Mouse (Mus musculus) heart, embryonic 11.5 days (tissue): ENCODE results near the gene Pitpnm1. TPM values are rescaled to one million over a fixed set of nuclear protein-coding genes. Genes with fewer than 3 reads are reported as not detected.

Source experiments
- ATAC-seq: fragments of 200-750 bp; cut with Nextera tagmentation; replicated peaks from 2 replicates; pipeline ENCODE4 v1.8.0; 2017; ENCODE audit warnings: moderate library complexity; ENCODE audit not compliant: insufficient number of reproducible peaks, low FRiP score, low TSS enrichment
- H3K27ac ChIP-seq: fragments of 300-500 bp; sonication (generic); 2 replicates; pipeline ENCODE4 v1.5.1; 2014; ENCODE audit warnings: mild to moderate bottlenecking, low read depth, low read length
- H3K27me3 ChIP-seq: fragments of 300-500 bp; sonication (generic); 2 replicates; pipeline ENCODE4 v1.6.1; 2014; ENCODE audit warnings: mild to moderate bottlenecking, low read length, mixed read lengths; ENCODE audit not compliant: control insufficient read depth, insufficient read depth
- H3K36me3 ChIP-seq: fragments of 300-500 bp; sonication (generic); 2 replicates; pipeline ENCODE4 v1.6.1; 2014; ENCODE audit warnings: mild to moderate bottlenecking, low read length, moderate library complexity, mixed read lengths; ENCODE audit not compliant: control insufficient read depth, insufficient read depth
- H3K4me1 ChIP-seq: fragments of 300-500 bp; sonication (generic); 2 replicates; pipeline ENCODE4 v1.6.1; 2014; ENCODE audit warnings: low read length; ENCODE audit not compliant: control insufficient read depth, insufficient read depth
- H3K4me2 ChIP-seq: fragments of 300-500 bp; sonication (generic); 2 replicates; pipeline ENCODE4 v1.6.1; 2014; ENCODE audit warnings: mild to moderate bottlenecking, moderate library complexity
- H3K4me3 ChIP-seq: fragments of 300-500 bp; sonication (generic); 2 replicates; pipeline ENCODE4 v1.5.1; 2014; ENCODE audit warnings: low read depth, low read length
- H3K9ac ChIP-seq: fragments of 300-500 bp; sonication (generic); 2 replicates; pipeline ENCODE4 v1.6.1; 2014; ENCODE audit warnings: mild to moderate bottlenecking, low read depth, low read length, moderate library complexity
- H3K9me3 ChIP-seq: fragments of 300-500 bp; sonication (generic); replicated peaks from 2 replicates; pipeline ENCODE4 v1.6.1; 2016; ENCODE audit warnings: low read length; ENCODE audit not compliant: control insufficient read depth
- whole genome bisulfite sequencing: fragments of 180-500 bp; shearing (Covaris S2); extraction: QIAGEN DNeasy Blood & Tissue Kit; methylation state at CpG from one replicate; pipeline ENCODE4 v1.1.7; 2014; ENCODE audit not compliant: insufficient replicate concordance; 5-methylcytosine and 5-hydroxymethylcytosine counted together
- polyA plus RNA-seq: library from polyadenylated mRNA; unstranded; fragments of >200 nt; fragmentation: Nextera tagmentation; extraction: Ambion mirVana; gene quantifications from 2 replicates; pipeline ENCODE4 v1.2.1, GENCODE M21; 2014

Gene Pitpnm1
- polyA plus RNA-seq: 15.5 and 17.3 TPM in 2 replicates

- Histone ChIP-seq H3K9ac (peak within 1 kb of the TSS; percentile 70), H3K36me3 (no peaks in the 10 kb centered on the region), H3K27ac (no peak within 1 kb of the TSS), H3K4me2 (peak within 1 kb of the TSS; percentile 92), H3K27me3 (peaks cover 34% of the 10 kb centered on the region), H3K4me1 (peaks cover 30% of the 10 kb centered on the region), H3K9me3 (no peaks in the 10 kb centered on the region), H3K4me3 (peak within 1 kb of the TSS; percentile 52)
- ATAC-seq: peak; percentile 27; the same call in 1 of the 2 replicates
- under 1% methylated on average over 53 of the region's 53 CpGs for whole genome bisulfite sequencing
Observed at GRCm38 (mm10) chr19:4099837-4100717, at the start of gene Pitpnm1. Gene Pitpnm1 (plus strand): TSS chr19:4099998.

- H3K27me3 ChIP-seq: no peaks in the 10 kb centered on the region
- no peak overlapping the region for H3K9ac ChIP-seq
- H3K4me3 ChIP-seq: no peak overlapping the region
- ATAC-seq: no peak
- H3K36me3 ChIP-seq: no peaks in the 10 kb centered on the region
- 90% methylated on average over 5 of the region's 5 CpGs for WGBS
- H3K4me1 ChIP-seq: peaks cover 4% of the 10 kb centered on the region; the same call in 1 of the 2 replicates
- H3K9me3 ChIP-seq: no peaks in the 10 kb centered on the region
- no peak overlapping the region for H3K27ac ChIP-seq
- H3K4me2 ChIP-seq: no peak overlapping the region
Observed at GRCm38 (mm10) chr19:4051016-4051415, 48.8 kb upstream of the Pitpnm1 start.

- 51% methylated on average over 10 of the region's 10 CpGs for WGBS
- ATAC-seq: no peak
- Histone ChIP-seq H3K9ac (no peak overlapping the region), H3K9me3 (no peaks in the 10 kb centered on the region), H3K36me3 (no peaks in the 10 kb centered on the region), H3K27me3 (no peaks in the 10 kb centered on the region), H3K4me3 (no peak overlapping the region), H3K4me1 (peaks cover 11% of the 10 kb centered on the region; the same call in 1 of the 2 replicates), H3K27ac (no peak overlapping the region), H3K4me2 (no peak overlapping the region)
Observed at GRCm38 (mm10) chr19:4051741-4052515, 47.9 kb upstream of the Pitpnm1 start.

DNA sequence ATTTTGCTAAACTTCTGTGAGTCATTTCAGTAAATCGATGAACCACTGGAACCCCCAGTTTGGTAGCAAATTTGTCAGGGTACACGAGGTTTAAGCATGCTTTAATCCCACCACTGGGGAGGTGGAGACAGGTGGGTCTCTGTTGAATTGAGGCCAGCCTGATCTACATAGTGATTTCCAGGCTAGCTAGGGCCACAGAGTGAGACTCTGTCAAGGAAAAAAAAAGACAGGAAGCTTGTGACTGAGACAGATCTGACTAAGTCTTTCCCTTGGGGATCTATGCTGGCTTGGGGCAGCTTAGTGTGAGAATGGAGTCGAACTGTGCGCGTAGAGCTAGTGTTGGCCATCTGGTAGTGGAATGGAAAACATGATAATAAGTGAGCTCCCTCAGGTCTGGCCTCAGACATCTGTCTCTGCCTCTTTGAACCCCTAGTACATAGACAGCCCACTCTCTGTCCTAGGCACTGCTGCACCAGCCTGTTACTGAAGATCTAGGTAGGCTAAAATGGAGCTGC is 47.2 kb upstream of the Pitpnm1 start:
- no peak overlapping the region for H3K4me3 ChIP-seq
- H3K4me1 ChIP-seq: peaks cover 11% of the 10 kb centered on the region; the same call in 1 of the 2 replicates
- H3K36me3 ChIP-seq: no peaks in the 10 kb centered on the region
- no peak overlapping the region for H3K27ac ChIP-seq
- 75% methylated on average over 5 of the region's 5 CpGs for WGBS
- no peaks in the 10 kb centered on the region for H3K9me3 ChIP-seq
- H3K4me2 ChIP-seq: no peak overlapping the region
- no peak overlapping the region; the same call in 1 of the 2 replicates for H3K9ac ChIP-seq
- no peaks in the 10 kb centered on the region for H3K27me3 ChIP-seq
- ATAC-seq: no peak

- Histone ChIP-seq H3K4me2 (no peak overlapping the region), H3K4me3 (no peak overlapping the region), H3K36me3 (no peaks in the 10 kb centered on the region), H3K27me3 (no peaks in the 10 kb centered on the region), H3K4me1 (peaks cover 11% of the 10 kb centered on the region; the same call in 1 of the 2 replicates), H3K27ac (no peak overlapping the region), H3K9ac (no peak overlapping the region), H3K9me3 (no peaks in the 10 kb centered on the region)
- 81% methylated on average over 5 of the region's 5 CpGs for WGBS
- no peak for ATAC-seq
Observed at GRCm38 (mm10) chr19:4054613-4055012, 45.2 kb upstream of the Pitpnm1 start.

GRCm38 (mm10) chr19:4055216-4055946 is 44.4 kb upstream of the Pitpnm1 start:
- no peak overlapping the region for H3K4me2 ChIP-seq
- no peak overlapping the region for H3K4me3 ChIP-seq
- H3K27ac ChIP-seq: no peak overlapping the region
- H3K9me3 ChIP-seq: no peaks in the 10 kb centered on the region
- H3K36me3 ChIP-seq: no peaks in the 10 kb centered on the region
- H3K4me1 ChIP-seq: peaks cover 11% of the 10 kb centered on the region; the same call in 1 of the 2 replicates
- no peak for ATAC-seq
- WGBS: 65% methylated on average over 8 of the region's 8 CpGs
- H3K9ac ChIP-seq: no peak overlapping the region
- H3K27me3 ChIP-seq: no peaks in the 10 kb centered on the region

DNA sequence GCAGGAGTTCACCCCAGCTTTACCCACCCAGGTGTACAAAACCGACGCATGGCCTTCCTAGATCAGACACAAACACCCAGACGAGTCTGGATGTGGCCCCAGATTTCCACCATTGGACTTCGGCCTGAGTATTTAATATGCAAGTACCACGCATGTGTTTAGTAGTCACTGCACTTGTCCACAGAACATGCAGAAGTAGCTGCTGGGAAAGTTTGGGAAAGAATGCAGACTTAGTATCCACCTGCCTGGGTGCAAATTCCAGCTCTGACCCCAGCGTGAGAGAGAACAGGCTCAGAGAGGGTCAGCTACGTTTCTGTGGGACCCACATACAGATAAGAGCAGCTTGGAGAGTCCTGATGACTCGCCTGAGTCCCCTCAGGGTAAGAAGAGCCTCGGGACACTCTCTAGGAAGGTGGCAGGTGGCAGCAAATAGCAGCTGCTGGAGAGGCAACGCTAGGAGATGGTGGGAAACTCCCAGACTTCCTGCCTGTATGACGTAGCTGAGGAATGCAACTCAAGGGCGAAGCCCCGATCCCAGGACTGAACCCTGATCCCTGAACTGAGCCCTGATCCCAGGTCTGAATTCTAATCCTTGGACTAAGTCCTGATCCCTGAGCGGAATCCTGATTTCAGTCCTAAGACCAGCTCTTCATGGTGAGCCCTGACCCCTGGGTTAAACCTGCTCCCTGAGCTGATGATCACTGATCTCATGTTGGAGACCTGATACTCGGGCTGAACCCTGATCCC is 43.7 kb upstream of the Pitpnm1 start:
- Histone ChIP-seq H3K27me3 (no peaks in the 10 kb centered on the region), H3K36me3 (no peaks in the 10 kb centered on the region), H3K9ac (no peak overlapping the region), H3K4me2 (no peak overlapping the region), H3K4me3 (no peak overlapping the region), H3K27ac (no peak overlapping the region), H3K9me3 (no peaks in the 10 kb centered on the region), H3K4me1 (peaks cover 11% of the 10 kb centered on the region; the same call in 1 of the 2 replicates)
- WGBS: 50% methylated on average over 15 of the region's 15 CpGs
- no peak for ATAC-seq
